Mouse (Mus musculus): ENCODE data around the gene Sh2d1b1. TPM values are rescaled to one million over a fixed set of nuclear protein-coding genes. Genes with fewer than 3 reads are reported as not detected.
"Not testable (repeated sequence)": the region's sequence is repeated elsewhere in the genome, so short reads cannot be mapped to it uniquely, and the experiment has no call there.

Gene Sh2d1b1
- polyA plus RNA-seq (2014; fragmentation: Nextera tagmentation; extraction: Ambion mirVana), result 0.12 TPM in 1 of 2 replicates, not detected in the other

GRCm38 (mm10) chr1:170277016-170277415 lies at the start of gene Sh2d1b1:
Gene Sh2d1b1, plus strand, starts transcription at chr1:170277320.
- 55% methylated on average over 2 of the region's 3 CpGs for WGBS
- no peak for ATAC-seq (replicated peaks; ENCODE audit: low FRiP score)
- no peak within 1 kb of the TSS for H3K4me2 ChIP-seq

GRCm38 (mm10) chr1:170232688-170233087 lies 44.4 kb upstream of the Sh2d1b1 start, which contains the start of gene Sh2d1b2:
Gene Sh2d1b2, plus strand, starts transcription at chr1:170232749.
- H3K9me3 ChIP-seq (ENCODE audit: control insufficient read depth, low read length); H3K27me3 ChIP-seq (replicated peaks; ENCODE audit: control insufficient read depth, insufficient read depth, low read length); H3K27ac ChIP-seq (ENCODE audit: low read depth, low read length); H3K36me3 ChIP-seq (ENCODE audit: control insufficient read depth, insufficient read depth, low read length); H3K4me3 ChIP-seq (ENCODE audit: low read depth, low read length); H3K9ac ChIP-seq (ENCODE audit: low read depth, low read length); H3K4me2 ChIP-seq; DNase-seq (ENCODE audit: low spot score); H3K4me1 ChIP-seq (replicated peaks; ENCODE audit: control insufficient read depth, insufficient read depth, low read length); ATAC-seq (replicated peaks; ENCODE audit: low FRiP score): not testable (repeated sequence)
- 65% methylated on average over 5 of the region's 6 CpGs for WGBS

More at GRCm38 (mm10) chr1:170277016-170277415, at the start of gene Sh2d1b1:
- Histone ChIP-seq H3K4me3 (ENCODE audit: low read depth, low read length) (no peak within 1 kb of the TSS), H3K27ac (ENCODE audit: low read depth, low read length) (no peak within 1 kb of the TSS), H3K9ac (ENCODE audit: low read depth, low read length) (no peak within 1 kb of the TSS), H3K9me3 (ENCODE audit: control insufficient read depth, low read length) (no peaks in the 10 kb centered on the region), H3K36me3 (ENCODE audit: control insufficient read depth, insufficient read depth, low read length) (no peaks in the 10 kb centered on the region), H3K4me1 (replicated peaks; ENCODE audit: control insufficient read depth, insufficient read depth, low read length) (no peaks in the 10 kb centered on the region), H3K27me3 (replicated peaks; ENCODE audit: control insufficient read depth, insufficient read depth, low read length) (no peaks in the 10 kb centered on the region)
- no peak for DNase-seq (ENCODE audit: low spot score)

- H3K27me3 ChIP-seq (replicated peaks; ENCODE audit: control insufficient read depth, insufficient read depth, low read length), result no peaks in the 10 kb centered on the region
- no peak overlapping the region for H3K9ac ChIP-seq (ENCODE audit: low read depth, low read length)
- H3K27ac ChIP-seq (ENCODE audit: low read depth, low read length), result no peak overlapping the region
- no peak overlapping the region for H3K4me2 ChIP-seq
- no peaks in the 10 kb centered on the region for H3K4me1 ChIP-seq (replicated peaks; ENCODE audit: control insufficient read depth, insufficient read depth, low read length)
- 75% methylated on average over 3 of the region's 3 CpGs for WGBS
- H3K36me3 ChIP-seq (ENCODE audit: control insufficient read depth, insufficient read depth, low read length), result no peaks in the 10 kb centered on the region
- DNase-seq (ENCODE audit: low spot score), result no peak
- H3K4me3 ChIP-seq (ENCODE audit: low read depth, low read length), result no peak overlapping the region
- ATAC-seq (replicated peaks; ENCODE audit: low FRiP score), result no peak
- no peaks in the 10 kb centered on the region for H3K9me3 ChIP-seq (ENCODE audit: control insufficient read depth, low read length)
These were observed 32.1 kb upstream of the Sh2d1b1 start for GRCm38 (mm10) chr1:170245016-170245415.

DNA sequence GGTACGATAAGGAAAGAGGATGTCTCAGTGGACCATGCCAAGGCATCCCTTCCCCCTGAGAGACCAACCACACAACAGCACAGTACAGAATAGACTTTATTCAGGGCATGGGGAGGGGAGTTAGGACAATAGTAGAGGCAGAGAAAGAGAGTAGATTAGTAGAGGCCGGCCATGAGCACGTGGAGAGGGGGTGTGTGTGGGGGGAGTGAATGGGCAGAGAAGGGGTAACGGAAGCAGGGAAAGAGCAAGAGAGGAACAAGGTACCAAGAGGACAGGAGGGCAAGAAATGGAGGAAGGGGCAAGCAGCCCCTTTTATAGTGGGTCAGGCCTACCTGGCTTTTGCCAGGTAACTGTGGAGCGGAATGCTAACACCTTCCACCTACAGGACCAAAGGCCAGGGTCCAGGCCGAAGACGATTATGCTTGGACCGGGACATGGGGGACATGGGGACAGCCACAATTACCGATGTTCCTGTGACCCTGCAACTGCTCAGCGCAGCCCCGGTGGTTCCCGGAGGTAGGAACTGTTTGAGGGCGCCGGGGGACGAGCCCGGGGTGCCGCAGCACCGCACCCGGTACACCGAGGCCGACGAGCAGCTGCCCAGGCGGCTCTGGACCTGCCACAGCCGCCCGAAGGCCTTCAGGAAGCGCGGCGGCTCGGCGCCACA lies 22.1 kb upstream of the Sh2d1b1 start:
- WGBS, result 28% methylated on average over 30 of the region's 30 CpGs
- Histone ChIP-seq H3K9ac (ENCODE audit: low read depth, low read length) (peak overlapping the region; percentile 72), H3K27ac (ENCODE audit: low read depth, low read length) (no peak overlapping the region), H3K4me2 (peak overlapping the region; percentile 67), H3K36me3 (ENCODE audit: control insufficient read depth, insufficient read depth, low read length) (no peaks in the 10 kb centered on the region), H3K4me3 (ENCODE audit: low read depth, low read length) (peak overlapping the region; percentile 69), H3K27me3 (replicated peaks; ENCODE audit: control insufficient read depth, insufficient read depth, low read length) (no peaks in the 10 kb centered on the region), H3K9me3 (ENCODE audit: control insufficient read depth, low read length) (no peaks in the 10 kb centered on the region), H3K4me1 (replicated peaks; ENCODE audit: control insufficient read depth, insufficient read depth, low read length) (no peaks in the 10 kb centered on the region)
- DNase-seq (ENCODE audit: low spot score) (no peak), ATAC-seq (replicated peaks; ENCODE audit: low FRiP score) (peak; percentile 10)

DNA sequence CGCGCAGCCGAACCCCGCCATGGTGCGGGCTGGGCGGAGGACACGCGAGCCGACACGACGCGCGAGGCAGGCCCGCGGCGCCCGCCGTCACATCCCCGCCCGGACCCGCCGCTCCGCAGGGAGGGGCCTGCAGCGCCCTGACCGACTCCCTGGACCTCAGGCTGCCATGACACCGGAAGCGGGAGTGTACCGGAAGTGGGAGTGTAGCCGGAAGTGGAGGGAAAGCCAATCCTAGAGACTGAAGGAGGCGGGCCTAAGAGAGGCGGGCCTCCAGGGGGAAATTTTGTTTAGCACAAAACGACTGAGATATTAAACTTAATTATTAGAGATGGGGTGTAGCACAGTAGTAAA lies 21.6 kb upstream of the Sh2d1b1 start:
- ATAC-seq (replicated peaks; ENCODE audit: low FRiP score), result peak; percentile 94
- Histone ChIP-seq H3K4me2 (peak overlapping the region; percentile 67), H3K9me3 (ENCODE audit: control insufficient read depth, low read length) (no peaks in the 10 kb centered on the region), H3K36me3 (ENCODE audit: control insufficient read depth, insufficient read depth, low read length) (no peaks in the 10 kb centered on the region), H3K4me3 (ENCODE audit: low read depth, low read length) (peak overlapping the region; percentile 69), H3K27me3 (replicated peaks; ENCODE audit: control insufficient read depth, insufficient read depth, low read length) (no peaks in the 10 kb centered on the region), H3K4me1 (replicated peaks; ENCODE audit: control insufficient read depth, insufficient read depth, low read length) (no peaks in the 10 kb centered on the region), H3K27ac (ENCODE audit: low read depth, low read length) (no peak overlapping the region), H3K9ac (ENCODE audit: low read depth, low read length) (peak overlapping the region; percentile 72)
- 6% methylated on average over 32 of the region's 32 CpGs for WGBS
- peak; percentile 83 for DNase-seq (ENCODE audit: low spot score)

DNA sequence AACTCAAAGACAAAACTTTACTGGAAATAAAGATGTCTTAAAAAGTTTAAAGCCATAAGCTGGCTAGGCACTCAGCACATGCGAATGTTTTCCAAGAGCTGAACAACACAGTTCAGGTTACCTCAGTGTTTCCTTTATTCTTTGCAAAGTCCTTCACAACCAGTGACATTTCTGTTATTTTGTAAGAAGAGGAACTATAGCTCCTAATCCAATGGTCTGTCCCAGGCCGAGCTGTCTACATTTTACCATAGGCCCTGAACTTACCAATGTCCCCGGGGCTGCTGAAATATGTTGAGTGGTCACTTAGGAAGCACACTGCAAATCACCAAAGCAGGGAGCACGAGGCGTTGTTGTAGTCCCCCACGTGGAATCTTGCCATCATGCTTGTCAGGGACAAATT lies 6.8 kb upstream of the Sh2d1b1 start:
- no peak overlapping the region for H3K4me2 ChIP-seq

GRCm38 (mm10) chr1:170270696-170271095 lies 6.4 kb upstream of the Sh2d1b1 start:
- 71% methylated on average over 4 of the region's 4 CpGs for WGBS
- Histone ChIP-seq H3K4me2 (no peak overlapping the region), H3K27me3 (replicated peaks; ENCODE audit: control insufficient read depth, insufficient read depth, low read length) (no peaks in the 10 kb centered on the region), H3K27ac (ENCODE audit: low read depth, low read length) (no peak overlapping the region), H3K4me3 (ENCODE audit: low read depth, low read length) (no peak overlapping the region), H3K36me3 (ENCODE audit: control insufficient read depth, insufficient read depth, low read length) (no peaks in the 10 kb centered on the region), H3K4me1 (replicated peaks; ENCODE audit: control insufficient read depth, insufficient read depth, low read length) (no peaks in the 10 kb centered on the region), H3K9ac (ENCODE audit: low read depth, low read length) (no peak overlapping the region), H3K9me3 (ENCODE audit: control insufficient read depth, low read length) (peaks cover 3% of the 10 kb centered on the region)
- DNase-seq (ENCODE audit: low spot score) (no peak), ATAC-seq (replicated peaks; ENCODE audit: low FRiP score) (no peak)

More for the DNA sequence above, 6.8 kb upstream of the Sh2d1b1 start:
- Histone ChIP-seq H3K9me3 (ENCODE audit: control insufficient read depth, low read length) (peaks cover 3% of the 10 kb centered on the region), H3K4me1 (replicated peaks; ENCODE audit: control insufficient read depth, insufficient read depth, low read length) (no peaks in the 10 kb centered on the region), H3K4me3 (ENCODE audit: low read depth, low read length) (no peak overlapping the region), H3K27ac (ENCODE audit: low read depth, low read length) (no peak overlapping the region), H3K36me3 (ENCODE audit: control insufficient read depth, insufficient read depth, low read length) (no peaks in the 10 kb centered on the region), H3K27me3 (replicated peaks; ENCODE audit: control insufficient read depth, insufficient read depth, low read length) (no peaks in the 10 kb centered on the region), H3K9ac (ENCODE audit: low read depth, low read length) (no peak overlapping the region)
- 75% methylated on average over 6 of the region's 6 CpGs for WGBS
- DNase-seq (ENCODE audit: low spot score) (no peak), ATAC-seq (replicated peaks; ENCODE audit: low FRiP score) (no peak)

- DNase-seq (ENCODE audit: low spot score), result no peak
- H3K4me1 ChIP-seq (replicated peaks; ENCODE audit: control insufficient read depth, insufficient read depth, low read length), result no peaks in the 10 kb centered on the region
- no peak overlapping the region for H3K27ac ChIP-seq (ENCODE audit: low read depth, low read length)
- ATAC-seq (replicated peaks; ENCODE audit: low FRiP score), result no peak
- no peaks in the 10 kb centered on the region for H3K9me3 ChIP-seq (ENCODE audit: control insufficient read depth, low read length)
- no peak overlapping the region for H3K9ac ChIP-seq (ENCODE audit: low read depth, low read length)
- H3K27me3 ChIP-seq (replicated peaks; ENCODE audit: control insufficient read depth, insufficient read depth, low read length), result no peaks in the 10 kb centered on the region
- H3K36me3 ChIP-seq (ENCODE audit: control insufficient read depth, insufficient read depth, low read length), result no peaks in the 10 kb centered on the region
- no peak overlapping the region for H3K4me3 ChIP-seq (ENCODE audit: low read depth, low read length)
- no peak overlapping the region for H3K4me2 ChIP-seq
These were observed 3.9 kb upstream of the Sh2d1b1 start for GRCm38 (mm10) chr1:170273252-170273651.

GRCm38 (mm10) chr1:170282415-170283129 lies 5.5 kb downstream of the Sh2d1b1 start:
- Histone ChIP-seq H3K9ac (ENCODE audit: low read depth, low read length) (no peak overlapping the region), H3K27me3 (replicated peaks; ENCODE audit: control insufficient read depth, insufficient read depth, low read length) (no peaks in the 10 kb centered on the region), H3K36me3 (ENCODE audit: control insufficient read depth, insufficient read depth, low read length) (no peaks in the 10 kb centered on the region), H3K4me1 (replicated peaks; ENCODE audit: control insufficient read depth, insufficient read depth, low read length) (no peaks in the 10 kb centered on the region), H3K27ac (ENCODE audit: low read depth, low read length) (no peak overlapping the region), H3K4me3 (ENCODE audit: low read depth, low read length) (no peak overlapping the region), H3K9me3 (ENCODE audit: control insufficient read depth, low read length) (no peaks in the 10 kb centered on the region), H3K4me2 (no peak overlapping the region)
- DNase-seq (ENCODE audit: low spot score), result no peak
- ATAC-seq (replicated peaks; ENCODE audit: low FRiP score), result no peak
- 50% methylated on average over 4 of the region's 4 CpGs for WGBS
